Mouse (Mus musculus): ENCODE measurements around the gene Wfdc11. TPM values are rescaled to one million over a fixed set of nuclear protein-coding genes. Genes with fewer than 3 reads are reported as not detected.

Wfdc11 gene
- total and polyA plus RNA-seq, 3 experiments = not detected

- no peak overlapping the region for H3K9ac ChIP-seq (ENCODE audit: insufficient read depth, low read depth)
- TF ChIP-seq ZNF384 (IDR thresholded peaks at IDR 0.05; ENCODE audit: low read depth, low read length) = peak; percentile 69
- no peak for TF ChIP-seq RCOR1 (conservative IDR thresholded peaks at IDR 0.05; ENCODE audit: low read depth, low read length)
- DNase-seq (ENCODE audit: extremely low read depth) = no peak
- no peaks in the 10 kb centered on the region for H3K36me3 ChIP-seq (replicated peaks in 1 of 2; ENCODE audit: control insufficient read depth in 1 of 2, insufficient read depth in 1 of 2, low read length in 1 of 2)
- in situ Hi-C loops (cut with MboI; ENCODE audit: low pct_ligation_motif_present, low pct_unique_long_range_greater_than_20kb, low sequenced_read_pairs) = no loop called here
- H3K9me3 ChIP-seq (replicated peaks; ENCODE audit: low read length) = peaks cover 9% of the 10 kb centered on the region
- no peaks in the 10 kb centered on the region for H3K79me2 ChIP-seq (replicated peaks; ENCODE audit: control insufficient read depth, extremely low read depth, insufficient read depth, poor library complexity, severe bottlenecking)
- H3K4me2 ChIP-seq (ENCODE audit: insufficient read depth, low read depth, poor library complexity, severe bottlenecking) = no peak overlapping the region
- no peak overlapping the region for H3K27ac ChIP-seq (ENCODE audit: insufficient read depth, low read depth)
- peaks cover 68% of the 10 kb centered on the region for H3K27me3 ChIP-seq (replicated peaks)
- no peaks in the 10 kb centered on the region for H3K4me1 ChIP-seq (ENCODE audit: control insufficient read depth in 1 of 2, insufficient read depth in 2 of 2)
- dilution Hi-C loops (cut with MboI; ENCODE audit: extremely low pct_ligation_motif_present, extremely low pct_unique_long_range_greater_than_20kb, low sequenced_read_pairs) = no loop called here
- no peak overlapping the region for H3K4me3 ChIP-seq (replicated peaks in 1 of 3; ENCODE audit: low read depth in 2 of 3, low read length in 2 of 3, poor library complexity in 1 of 3)
These were observed 32.8 kb downstream of the Wfdc11 start for GRCm38 (mm10) chr2:164641129-164641528.

GRCm38 (mm10) chr2:164638696-164639095 lies 35.2 kb downstream of the Wfdc11 start, which contains the start of gene Wfdc16:
Gene Wfdc16 (minus strand): TSS chr2:164638796.
- DNase-seq (ENCODE audit: extremely low read depth) = no peak
- no peak within 1 kb of the TSS for H3K27ac ChIP-seq (ENCODE audit: insufficient read depth, low read depth)
- H3K9ac ChIP-seq (ENCODE audit: insufficient read depth, low read depth) = no peak within 1 kb of the TSS
- in situ Hi-C loops (cut with MboI; ENCODE audit: low pct_ligation_motif_present, low pct_unique_long_range_greater_than_20kb, low sequenced_read_pairs) (no loop called here), dilution Hi-C loops (cut with MboI; ENCODE audit: extremely low pct_ligation_motif_present, extremely low pct_unique_long_range_greater_than_20kb, low sequenced_read_pairs) (no loop called here)
- H3K9me3 ChIP-seq (replicated peaks; ENCODE audit: low read length) = peaks cover 7% of the 10 kb centered on the region
- no peaks in the 10 kb centered on the region for H3K79me2 ChIP-seq (replicated peaks; ENCODE audit: control insufficient read depth, extremely low read depth, insufficient read depth, poor library complexity, severe bottlenecking)
- no peak within 1 kb of the TSS for H3K4me3 ChIP-seq (replicated peaks in 1 of 3; ENCODE audit: low read depth in 2 of 3, low read length in 2 of 3, poor library complexity in 1 of 3)
- H3K36me3 ChIP-seq (replicated peaks in 1 of 2; ENCODE audit: control insufficient read depth in 1 of 2, insufficient read depth in 1 of 2, low read length in 1 of 2) = no peaks in the 10 kb centered on the region
- no peak for TF ChIP-seq CTCF (conservative IDR thresholded peaks at IDR 0.05 in 1 of 2, IDR thresholded peaks at IDR 0.05 in 1 of 2; ENCODE audit: low read depth in 2 of 2, low read length in 2 of 2)
- no peak for TF ChIP-seq MAX (IDR thresholded peaks at IDR 0.05; ENCODE audit: low read length)
- no peak for TF ChIP-seq ETS1 (conservative IDR thresholded peaks at IDR 0.05; ENCODE audit: low read depth, low read length)
- TF ChIP-seq JUND (conservative IDR thresholded peaks at IDR 0.05; ENCODE audit: low read depth, low read length) = no peak
- TF ChIP-seq ZKSCAN1 (IDR thresholded peaks at IDR 0.05; ENCODE audit: borderline replicate concordance, low read depth, low read length) = no peak
- no peak for TF ChIP-seq MYC (IDR thresholded peaks at IDR 0.05; ENCODE audit: low read depth, low read length)
- no peak for TF ChIP-seq MXI1 (IDR thresholded peaks at IDR 0.05; ENCODE audit: low read depth, low read length)
- no peak for TF ChIP-seq CHD1 (IDR thresholded peaks at IDR 0.05; ENCODE audit: low read depth, low read length)
- TF ChIP-seq GABPA (IDR thresholded peaks at IDR 0.05; ENCODE audit: insufficient replicate concordance, low read depth, low read length) = no peak
- no peak for TF ChIP-seq IRF4 (IDR thresholded peaks at IDR 0.05; ENCODE audit: low read depth, low read length)
- TF ChIP-seq NRF1 (IDR thresholded peaks at IDR 0.05; ENCODE audit: low read depth, low read length) = no peak
- no peak for TF ChIP-seq ZMIZ1 (IDR thresholded peaks at IDR 0.05; ENCODE audit: low read depth, low read length)
- TF ChIP-seq MEF2A (IDR thresholded peaks at IDR 0.05; ENCODE audit: borderline replicate concordance, low read depth, low read length) = no peak
- no peak for TF ChIP-seq MAFK (IDR thresholded peaks at IDR 0.05; ENCODE audit: insufficient replicate concordance, low read length)
- TF ChIP-seq PAX5 (IDR thresholded peaks at IDR 0.05; ENCODE audit: low read length) = no peak
- no peak within 1 kb of the TSS for H3K4me2 ChIP-seq (ENCODE audit: insufficient read depth, low read depth, poor library complexity, severe bottlenecking)
- H3K4me1 ChIP-seq (ENCODE audit: control insufficient read depth in 1 of 2, insufficient read depth in 2 of 2) = no peaks in the 10 kb centered on the region
- peaks cover 71% of the 10 kb centered on the region for H3K27me3 ChIP-seq (replicated peaks)

Data from CH12.LX (cell line).